Mouse (Mus musculus): ENCODE results near the gene Wnt9a. TPM values are rescaled to one million over a fixed set of nuclear protein-coding genes. Genes with fewer than 3 reads are reported as not detected.

Gene Wnt9a
- polyA plus RNA-seq, 1 experiment: 7.5 TPM

GRCm38 (mm10) chr11:59331167-59331869 is 24.6 kb downstream of the Wnt9a start:
- TF ChIP-seq CTCF (IDR thresholded peaks at IDR 0.05; ENCODE audit: borderline replicate concordance, insufficient read depth, low read length) (no peak), POLR2A (IDR thresholded peaks at IDR 0.05; ENCODE audit: low read depth, low read length) (no peak)
- no peak overlapping the region for H3K27ac ChIP-seq (ENCODE audit: insufficient read depth, low read length)
- no peaks in the 10 kb centered on the region for H3K4me1 ChIP-seq (ENCODE audit: control insufficient read depth, insufficient read depth, low read length)

GRCm38 (mm10) chr11:59332938-59333337 is 26.2 kb downstream of the Wnt9a start:
- H3K4me3 ChIP-seq (ENCODE audit: insufficient read depth, low read length): no peak overlapping the region
- TF ChIP-seq CTCF (IDR thresholded peaks at IDR 0.05; ENCODE audit: borderline replicate concordance, insufficient read depth, low read length): no peak
- no peak for TF ChIP-seq POLR2A (IDR thresholded peaks at IDR 0.05; ENCODE audit: low read depth, low read length)
- H3K27ac ChIP-seq (ENCODE audit: insufficient read depth, low read length): no peak overlapping the region
- no peaks in the 10 kb centered on the region for H3K4me1 ChIP-seq (ENCODE audit: control insufficient read depth, insufficient read depth, low read length)

More at GRCm38 (mm10) chr11:59331167-59331869, 24.6 kb downstream of the Wnt9a start:
- no peak overlapping the region for H3K4me3 ChIP-seq (ENCODE audit: insufficient read depth, low read length)

- Histone ChIP-seq H3K4me1 (ENCODE audit: control insufficient read depth, insufficient read depth, low read length) (no peaks in the 10 kb centered on the region), H3K27ac (ENCODE audit: insufficient read depth, low read length) (no peak overlapping the region), H3K4me3 (ENCODE audit: insufficient read depth, low read length) (no peak overlapping the region)
- TF ChIP-seq POLR2A (IDR thresholded peaks at IDR 0.05; ENCODE audit: low read depth, low read length): no peak
- TF ChIP-seq CTCF (IDR thresholded peaks at IDR 0.05; ENCODE audit: borderline replicate concordance, insufficient read depth, low read length): no peak
Measured at GRCm38 (mm10) chr11:59335150-59335549, 28.4 kb downstream of the Wnt9a start.

GRCm38 (mm10) chr11:59335942-59336341 is 29.2 kb downstream of the Wnt9a start:
- Histone ChIP-seq H3K4me3 (ENCODE audit: insufficient read depth, low read length) (no peak overlapping the region), H3K4me1 (ENCODE audit: control insufficient read depth, insufficient read depth, low read length) (no peaks in the 10 kb centered on the region), H3K27ac (ENCODE audit: insufficient read depth, low read length) (no peak overlapping the region)
- TF ChIP-seq CTCF (IDR thresholded peaks at IDR 0.05; ENCODE audit: borderline replicate concordance, insufficient read depth, low read length) (no peak), POLR2A (IDR thresholded peaks at IDR 0.05; ENCODE audit: low read depth, low read length) (no peak)

GRCm38 (mm10) chr11:59336381-59336780 is 29.7 kb downstream of the Wnt9a start:
- H3K4me1 ChIP-seq (ENCODE audit: control insufficient read depth, insufficient read depth, low read length): no peaks in the 10 kb centered on the region
- no peak overlapping the region for H3K27ac ChIP-seq (ENCODE audit: insufficient read depth, low read length)
- H3K4me3 ChIP-seq (ENCODE audit: insufficient read depth, low read length): no peak overlapping the region
- TF ChIP-seq POLR2A (IDR thresholded peaks at IDR 0.05; ENCODE audit: low read depth, low read length) (no peak), CTCF (IDR thresholded peaks at IDR 0.05; ENCODE audit: borderline replicate concordance, insufficient read depth, low read length) (no peak)

- H3K27ac ChIP-seq (ENCODE audit: insufficient read depth, low read length): no peak overlapping the region
- TF ChIP-seq CTCF (IDR thresholded peaks at IDR 0.05; ENCODE audit: borderline replicate concordance, insufficient read depth, low read length): no peak
- no peak for TF ChIP-seq POLR2A (IDR thresholded peaks at IDR 0.05; ENCODE audit: low read depth, low read length)
- no peak overlapping the region for H3K4me3 ChIP-seq (ENCODE audit: insufficient read depth, low read length)
- H3K4me1 ChIP-seq (ENCODE audit: control insufficient read depth, insufficient read depth, low read length): no peaks in the 10 kb centered on the region
Measured at GRCm38 (mm10) chr11:59337955-59338735, 31.4 kb downstream of the Wnt9a start.

GRCm38 (mm10) chr11:59338736-59339120 is 32.0 kb downstream of the Wnt9a start:
- TF ChIP-seq CTCF (IDR thresholded peaks at IDR 0.05; ENCODE audit: borderline replicate concordance, insufficient read depth, low read length) (no peak), POLR2A (IDR thresholded peaks at IDR 0.05; ENCODE audit: low read depth, low read length) (no peak)
- no peak overlapping the region for H3K4me3 ChIP-seq (ENCODE audit: insufficient read depth, low read length)
- H3K27ac ChIP-seq (ENCODE audit: insufficient read depth, low read length): no peak overlapping the region
- no peaks in the 10 kb centered on the region for H3K4me1 ChIP-seq (ENCODE audit: control insufficient read depth, insufficient read depth, low read length)

- TF ChIP-seq CTCF (IDR thresholded peaks at IDR 0.05; ENCODE audit: borderline replicate concordance, insufficient read depth, low read length): no peak
- TF ChIP-seq POLR2A (IDR thresholded peaks at IDR 0.05; ENCODE audit: low read depth, low read length): no peak
- Histone ChIP-seq H3K4me1 (ENCODE audit: control insufficient read depth, insufficient read depth, low read length) (peaks cover 7% of the 10 kb centered on the region; the same call in 1 of the 2 replicates), H3K27ac (ENCODE audit: insufficient read depth, low read length) (no peak overlapping the region)
Measured at GRCm38 (mm10) chr11:59342956-59343355, 36.2 kb downstream of the Wnt9a start.

GRCm38 (mm10) chr11:59346166-59346910 is 39.6 kb downstream of the Wnt9a start:
- no peak for TF ChIP-seq CTCF (IDR thresholded peaks at IDR 0.05; ENCODE audit: borderline replicate concordance, insufficient read depth, low read length)
- TF ChIP-seq POLR2A (IDR thresholded peaks at IDR 0.05; ENCODE audit: low read depth, low read length): peak; percentile 30
- Histone ChIP-seq H3K4me3 (ENCODE audit: insufficient read depth, low read length) (no peak overlapping the region), H3K4me1 (ENCODE audit: control insufficient read depth, insufficient read depth, low read length) (peaks cover 16% of the 10 kb centered on the region), H3K27ac (ENCODE audit: insufficient read depth, low read length) (peak overlapping the region; percentile 75)

More at GRCm38 (mm10) chr11:59342956-59343355, 36.2 kb downstream of the Wnt9a start:
- no peak overlapping the region for H3K4me3 ChIP-seq (ENCODE audit: insufficient read depth, low read length)
